Mouse (Mus musculus) layer of hippocampus, adult 8-10 months (tissue): ENCODE data around the gene Naa80. TPM values are rescaled to one million over a fixed set of nuclear protein-coding genes. Genes with fewer than 3 reads are reported as not detected.
A peak's percentile ranks its signal among the peaks of the same experiment; 100 is the strongest.

Experiments used
- DNase-seq, 2 experiments: peaks; one replicate each; pipeline ENCODE4 v3.0.0; 2022; ENCODE audit warnings: low spot score in 2 of 2
- total RNA-seq, 4 experiments: library from RNA; stranded (reverse); gene quantifications; 2 replicates each; pipeline ENCODE4 v1.2.4; 2022

Gene Naa80
- total RNA-seq, 4 experiments from 2014 or later = 11.8 to 18.4 (median 15.4) TPM

DNA sequence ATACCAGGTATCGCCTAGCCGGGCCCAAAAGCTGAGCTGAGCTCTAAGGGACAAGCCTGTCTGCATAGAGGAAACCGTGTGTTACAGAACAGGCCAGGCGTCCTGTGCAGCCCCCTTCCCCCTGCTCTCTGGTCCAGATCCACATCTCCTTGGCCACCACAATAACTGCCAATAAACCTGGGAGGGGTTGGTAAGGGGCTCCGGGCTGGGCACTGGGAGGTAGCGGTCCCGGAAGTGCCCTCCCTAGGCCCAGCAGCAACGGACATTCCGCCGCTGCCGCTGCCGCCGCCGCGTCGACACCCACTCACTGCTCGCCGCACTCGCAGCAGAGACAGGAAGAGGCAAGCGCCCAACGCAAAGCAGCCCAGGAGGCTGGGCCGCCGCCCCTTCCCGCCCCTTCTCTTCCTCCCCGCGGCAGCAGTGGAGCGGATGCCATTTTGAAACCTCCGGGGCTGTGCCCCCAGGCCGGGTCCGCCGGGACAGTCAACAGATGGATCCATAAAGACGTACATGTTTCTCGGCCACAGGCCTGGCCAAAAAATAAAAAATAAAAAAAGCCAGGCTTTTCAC is 54.5 kb downstream of the Naa80 start:
- DNase-seq = peak in 1 of 2 experiments; percentile 68

Other genes with a start within 250 kb of the Naa80 start
- 10 to 100 TPM; 15.6 to 20.6 (median 18.5) TPM for gene Hemk1, start 240.5 kb upstream of the Naa80 start, total RNA-seq
- 1 to 10 TPM; 2.4 to 4.0 (median 3.4) TPM for gene 6430571L13Rik, start 238.3 kb upstream of the Naa80 start, total RNA-seq
- 10 to 100 TPM; 14.6 to 21.0 (median 17.0) TPM for gene Cacna2d2, start 179.3 kb upstream of the Naa80 start, total RNA-seq
- 10 to 100 TPM; 33.1 to 40.3 (median 36.2) TPM for gene Tmem115, start 44.9 kb upstream of the Naa80 start, total RNA-seq
- 10 to 100 TPM; 14.7 to 18.5 (median 16.5) TPM for gene Cyb561d2, start 36.7 kb upstream of the Naa80 start, total RNA-seq
- 10 to 100 TPM; 39.4 to 46.9 (median 44.5) TPM for gene Nprl2, start 36.7 kb upstream of the Naa80 start, total RNA-seq
- gene Zmynd10, start 31.6 kb upstream of the Naa80 start, total RNA-seq = 1 to 10 TPM; 4.5 to 7.8 (median 6.3) TPM
- 10 to 100 TPM; 17.3 to 22.5 (median 19.0) TPM for gene Rassf1, start 27.3 kb upstream of the Naa80 start, total RNA-seq
- 10 to 100 TPM; 73.2 to 83.4 (median 76.0) TPM for gene Tusc2, start 15.6 kb upstream of the Naa80 start, total RNA-seq
- gene Hyal2, start 10.9 kb upstream of the Naa80 start, total RNA-seq = 10 to 100 TPM; 12.9 to 16.6 (median 16.4) TPM
- gene Hyal1, start 2.0 kb upstream of the Naa80 start, total RNA-seq = 1 to 10 TPM; 7.6 to 9.7 (median 8.4) TPM
- gene Hyal3, start 1.9 kb downstream of the Naa80 start, total RNA-seq = 1 to 10 TPM; 1.7 to 2.4 (median 1.9) TPM
- 10 to 100 TPM; 12.4 to 15.4 (median 14.0) TPM for gene Ifrd2, start 8.8 kb downstream of the Naa80 start, total RNA-seq
- gene Sema3b, start 30.3 kb downstream of the Naa80 start, total RNA-seq = 1 to 10 TPM; 2.9 to 5.0 (median 4.4) TPM
- 100 to 1,000 TPM; 218 to 272 (median 249) TPM for gene Gnai2, start 56.5 kb downstream of the Naa80 start, total RNA-seq
- 10 to 100 TPM; 61.3 to 74.3 (median 69.2) TPM for gene Slc38a3, start 90.6 kb downstream of the Naa80 start, total RNA-seq
- under 1 TPM; 0.14 to 0.43 (median 0.27) TPM for gene Gnat1, start 100.8 kb downstream of the Naa80 start, total RNA-seq
- 1 to 10 TPM; 5.4 to 9.3 (median 6.5) TPM for gene Sema3f, start 131.6 kb downstream of the Naa80 start, total RNA-seq
- 100 to 1,000 TPM; 136 to 170 (median 155) TPM for gene Rbm5, start 192.1 kb downstream of the Naa80 start, total RNA-seq